Mouse (Mus musculus): Measurements from ENCODE around the gene Wbp4.

- TF ChIP-seq CTCF (conservative IDR thresholded peaks at IDR 0.05 in 1 of 2, IDR thresholded peaks at IDR 0.05 in 1 of 2; ENCODE audit: low read depth in 2 of 2, low read length in 2 of 2) (no peak), RAD21 (IDR thresholded peaks at IDR 0.05; ENCODE audit: low read depth, low read length) (no peak), POLR2A (IDR thresholded peaks at IDR 0.05; ENCODE audit: low read depth, low read length) (no peak)
Observed at GRCm38 (mm10) chr14:79482251-79482661, 936 bp upstream of the Wbp4 start.

Measured in CH12.LX (cell line).